ENCODE assay signal across 23 mouse cellular contexts in genomic region chr13:41512243-41512642, GRCm38 (mm10). TPM values are rescaled to one million over a fixed set of nuclear protein-coding genes. Genes with fewer than 3 reads are reported as not detected.
DNase-seq lines count a peak whose midpoint lies in the region; ATAC-seq and TF ChIP-seq lines count a peak whose summit lies in the region.
"Had no signal": no experiment of that assay in that cellular context is flagged by ENCODE, and none has a peak within 500 bp of the region (broad histone marks: within the 10 kb centered on the region; RNA-seq: fewer than 3 reads in every experiment).

No protein-coding gene starts in this region.

- DNase-seq in kidney, adult 11 months, result peak; percentile 6
- DNase-seq in kidney, postnatal 4 days, result no peak
- peak; percentile 22 for DNase-seq in kidney, adult 9 months
- DNase-seq in kidney, postnatal 10 days, result no peak
- DNase-seq in kidney, postnatal 0 days (ENCODE audit: low spot score), result peak; percentile 29
- DNase-seq in mesoderm, embryonic 11.5 days (ENCODE audit: low read depth, low spot score), result peak; percentile 34
- DNase-seq: adrenal gland, adult 2 months; adrenal gland, postnatal 25 days; cerebellum, adult 11-12 months; cerebellum, adult 8-10 months; cerebellum, postnatal 36 days; embryo, embryonic 11 days; gastrocnemius, postnatal 25 days; heart, adult 2 months had no signal

- H3K36me3 ChIP-seq in kidney, postnatal 0 days (ENCODE audit: insufficient read depth, low read length), result no peaks in the 10 kb centered on the region
- H3K36me3 ChIP-seq: embryonic facial prominence, embryonic 10.5 days; embryonic facial prominence, embryonic 13.5 days; forebrain, embryonic 12.5 days; forebrain, embryonic 15.5 days; heart, embryonic 10.5 days; hindbrain, embryonic 12.5 days; hindbrain, embryonic 15.5 days had no signal

- H3K4me1 ChIP-seq in kidney, postnatal 0 days (replicated peaks; ENCODE audit: insufficient read depth, low read length), result 0 out of 2 replicates have a peak, but pooled peaks cover 4% of the 10 kb centered on the region
- H3K4me1 ChIP-seq: forebrain, embryonic 12.5 days; forebrain, embryonic 15.5 days; hindbrain, embryonic 15.5 days had no signal

- H3K4me2 ChIP-seq in kidney, postnatal 0 days (ENCODE audit: low read length), result no peak overlapping the region
- H3K4me2 ChIP-seq: embryonic facial prominence, embryonic 13.5 days; forebrain, embryonic 12.5 days; forebrain, embryonic 15.5 days; hindbrain, embryonic 12.5 days; hindbrain, embryonic 15.5 days had no signal

- no peak overlapping the region for H3K4me3 ChIP-seq in kidney, postnatal 0 days (replicated peaks; ENCODE audit: low read depth, low read length)
- H3K4me3 ChIP-seq: embryonic facial prominence, embryonic 10.5 days; embryonic facial prominence, embryonic 13.5 days; erythroblast, embryonic 14.5 days; forebrain, embryonic 12.5 days; forebrain, embryonic 15.5 days; heart, adult 2 months; heart, embryonic 10.5 days; hindbrain, embryonic 12.5 days; hindbrain, embryonic 15.5 days had no signal

- H3K27me3 ChIP-seq in kidney, postnatal 0 days (ENCODE audit: insufficient read depth, low read length), result no peaks in the 10 kb centered on the region
- H3K27me3 ChIP-seq: forebrain, embryonic 12.5 days; forebrain, embryonic 15.5 days; hindbrain, embryonic 12.5 days; hindbrain, embryonic 15.5 days had no signal

- TF ChIP-seq CTCF in kidney, postnatal 0 days (IDR thresholded peaks at IDR 0.05; ENCODE audit: low read depth), result no peak

- WGBS in kidney, postnatal 0 days, result 31% methylated on average over 4 of the region's 4 CpGs

- no peak for ATAC-seq in kidney, postnatal 0 days (replicated peaks; ENCODE audit: low FRiP score, low read depth)
- ATAC-seq: CD4-positive, CD25-positive, alpha-beta regulatory T cell, adult 4 months; forebrain, embryonic 15.5 days had no signal

- H3K9me3 ChIP-seq in kidney, postnatal 0 days (replicated peaks; ENCODE audit: low read length), result no peaks in the 10 kb centered on the region
- H3K9me3 ChIP-seq: embryonic facial prominence, embryonic 10.5 days; embryonic facial prominence, embryonic 13.5 days; forebrain, embryonic 12.5 days; forebrain, embryonic 15.5 days; heart, embryonic 10.5 days; hindbrain, embryonic 12.5 days; hindbrain, embryonic 15.5 days had no signal

- H3K9ac ChIP-seq in kidney, postnatal 0 days (ENCODE audit: low read depth, low read length), result no peak overlapping the region
- H3K9ac ChIP-seq: embryonic facial prominence, embryonic 13.5 days; forebrain, embryonic 12.5 days; forebrain, embryonic 15.5 days; hindbrain, embryonic 12.5 days; hindbrain, embryonic 15.5 days had no signal

- H3K27ac ChIP-seq in kidney, postnatal 0 days, result no peak overlapping the region
- H3K27ac ChIP-seq: embryonic facial prominence, embryonic 10.5 days; embryonic facial prominence, embryonic 13.5 days; forebrain, embryonic 12.5 days; forebrain, embryonic 15.5 days; heart, embryonic 10.5 days; hindbrain, embryonic 12.5 days; hindbrain, embryonic 15.5 days had no signal

RNA-seq across cellular contexts. Expression of gene Nedd9, which starts 25.1 kb away (rescaled TPM):
- 26.4 and 27.3 TPM in 2 replicates for polyA plus RNA-seq in kidney, postnatal 0 days (2015; fragmentation: Nextera tagmentation; extraction: Ambion mirVana)
- polyA plus RNA-seq: erythroblast, embryonic 14.5 days had no signal

Comparison
In these comparisons a context has a peak if more than half of its experiments do, and no peak if none do; other contexts are left out.
1. DNase-seq: peak in kidney, adult 11 months (single experiment), kidney, adult 9 months (single experiment), kidney, postnatal 0 days (single experiment) and mesoderm, embryonic 11.5 days (single experiment); none in kidney, postnatal 4 days (0 of 2) and kidney, postnatal 10 days (single experiment).